Mouse (Mus musculus): ENCODE measurements around the gene Pxk. TPM values are rescaled to one million over a fixed set of nuclear protein-coding genes. Genes with fewer than 3 reads are reported as not detected.
A peak's percentile ranks its signal among the peaks of the same experiment; 100 is the strongest.

Pxk gene
- polyA plus RNA-seq, 1 experiment from 2014 or later = 36.3 TPM

DNA sequence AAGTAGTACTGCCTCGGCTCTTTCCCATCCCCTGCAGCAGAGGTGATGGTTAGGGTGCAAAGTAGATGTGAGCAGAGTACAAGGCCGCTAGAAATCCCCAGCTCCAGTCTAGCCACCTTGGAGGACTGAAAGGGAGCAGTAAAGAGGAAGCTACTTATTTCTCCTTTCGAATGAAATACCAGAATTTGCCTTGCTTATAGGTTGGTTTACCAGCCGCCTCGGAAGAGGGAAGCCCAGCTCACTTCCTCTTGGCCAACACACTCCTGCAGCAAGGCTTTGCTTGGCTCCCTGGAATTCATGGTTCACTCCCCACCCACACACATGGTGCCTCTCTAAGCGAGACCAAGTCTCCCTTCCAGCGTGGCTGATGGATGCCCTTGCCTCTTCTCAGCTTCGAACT lies 34.8 kb downstream of the Pxk start:
- Histone ChIP-seq H3K4me2 (replicated peaks) (no peak overlapping the region), H3K27ac (no peak overlapping the region), H3K36me3 (0 out of 2 replicates have a peak, but pooled peaks cover 4% of the 10 kb centered on the region), H3K9me3 (no peaks in the 10 kb centered on the region), H3K4me1 (replicated peaks) (no peaks in the 10 kb centered on the region), H3K4me3 (replicated peaks) (no peak overlapping the region), H3K27me3 (replicated peaks) (no peaks in the 10 kb centered on the region), H3K9ac (no peak overlapping the region)
- WGBS = 79% methylated on average over 8 of the region's 8 CpGs
- ATAC-seq = no peak

DNA sequence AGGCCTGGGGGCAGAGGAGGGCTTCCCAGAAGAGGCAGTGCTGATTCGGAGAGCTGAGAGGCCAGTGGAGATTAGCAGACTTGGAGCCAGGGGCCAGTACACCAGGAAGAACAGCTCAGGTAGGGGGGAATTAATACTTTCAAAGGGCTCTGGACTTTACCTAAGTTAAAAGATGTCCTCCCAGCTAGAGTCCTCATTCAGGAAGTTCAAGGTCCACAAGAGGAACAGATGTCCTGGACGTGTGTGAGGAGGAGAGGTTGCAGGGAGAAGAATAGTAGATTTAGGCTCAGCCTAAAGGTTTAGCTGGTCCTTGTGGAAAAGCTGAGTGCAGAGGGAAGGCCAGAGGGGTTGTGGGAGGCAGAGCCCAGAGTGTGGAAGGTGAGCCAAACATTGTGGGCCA lies 36.2 kb downstream of the Pxk start:
- Histone ChIP-seq H3K4me3 (replicated peaks) (no peak overlapping the region), H3K27ac (peak overlapping the region; percentile 17; the same call in 1 of the 2 replicates), H3K4me2 (replicated peaks) (no peak overlapping the region), H3K27me3 (replicated peaks) (no peaks in the 10 kb centered on the region), H3K4me1 (replicated peaks) (no peaks in the 10 kb centered on the region), H3K9me3 (no peaks in the 10 kb centered on the region), H3K9ac (no peak overlapping the region), H3K36me3 (0 out of 2 replicates have a peak, but pooled peaks cover 4% of the 10 kb centered on the region)
- WGBS = 61% methylated on average over 2 of the region's 2 CpGs
- peak; percentile 43 for ATAC-seq

DNA sequence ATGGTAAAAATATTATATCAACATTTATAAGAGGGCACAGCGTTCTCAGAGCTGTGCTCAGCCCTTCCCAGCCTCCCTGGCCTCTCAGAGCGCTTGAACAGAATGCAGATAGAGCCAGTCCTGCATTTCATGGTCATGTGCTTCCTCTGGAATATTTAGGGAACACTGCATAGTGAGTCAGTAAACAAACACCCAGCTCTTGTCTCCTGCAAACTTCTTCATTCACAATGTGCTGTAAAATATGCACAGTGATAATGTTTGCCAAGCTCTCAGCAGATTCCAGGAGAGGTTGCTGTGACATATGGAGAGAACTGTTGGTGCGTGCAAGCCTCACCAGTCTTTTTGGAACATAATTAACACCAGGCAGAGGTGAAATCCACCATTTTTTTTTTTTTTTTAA lies 37.1 kb downstream of the Pxk start:
- peak; percentile 67 for ATAC-seq
- Histone ChIP-seq H3K36me3 (0 out of 2 replicates have a peak, but pooled peaks cover 4% of the 10 kb centered on the region), H3K9me3 (no peaks in the 10 kb centered on the region), H3K4me1 (replicated peaks) (no peaks in the 10 kb centered on the region), H3K4me3 (replicated peaks) (no peak overlapping the region), H3K27me3 (replicated peaks) (no peaks in the 10 kb centered on the region), H3K27ac (no peak overlapping the region), H3K9ac (no peak overlapping the region), H3K4me2 (replicated peaks) (no peak overlapping the region)
- 59% methylated on average over 3 of the region's 3 CpGs for WGBS

DNA sequence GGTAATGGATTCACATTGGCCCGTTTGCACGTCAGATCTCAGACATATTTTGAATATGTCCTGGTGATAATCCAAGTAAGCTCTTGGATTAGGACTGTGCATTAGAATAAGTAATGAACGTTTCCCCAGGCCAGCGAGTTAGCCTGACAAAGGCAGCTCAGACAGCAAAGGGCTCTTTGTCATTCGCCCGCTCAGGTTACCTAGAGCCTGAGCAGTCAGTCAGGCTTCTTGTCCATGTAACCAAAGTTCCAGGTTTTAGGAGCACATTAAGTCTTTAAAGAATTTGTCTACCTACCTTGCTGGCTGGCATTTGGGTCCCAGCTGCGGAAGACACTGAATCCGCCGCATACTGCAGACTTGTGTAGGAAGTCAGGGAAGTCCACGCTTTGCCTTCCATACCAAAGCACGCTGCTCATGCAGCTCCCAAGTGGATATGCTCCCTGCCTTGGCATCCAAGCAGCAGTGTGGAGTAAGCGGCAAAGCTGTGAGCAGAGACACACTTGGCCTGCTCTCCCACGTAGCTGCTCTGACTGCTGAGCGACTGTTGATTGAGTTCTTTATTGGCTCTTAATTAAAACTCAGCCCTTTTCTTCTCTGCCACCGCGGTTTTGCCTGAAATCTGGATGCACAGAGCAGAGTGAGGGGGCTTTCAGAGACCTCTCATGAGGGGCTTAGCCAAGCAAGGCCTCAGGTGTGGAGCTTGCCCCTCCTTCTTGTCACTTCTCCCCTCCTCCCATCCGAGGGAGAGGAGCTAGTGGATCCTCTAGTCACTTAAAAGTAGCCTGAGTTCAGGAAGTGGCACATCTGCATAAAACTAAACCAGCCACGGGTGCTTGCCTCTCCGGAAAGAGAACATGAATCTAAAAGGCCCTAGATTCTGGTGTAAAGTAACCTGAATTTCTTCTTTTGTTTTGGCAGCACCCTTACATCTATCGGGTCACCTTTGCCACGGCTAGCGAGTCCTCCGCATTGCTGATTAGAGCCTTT lies 42.0 kb downstream of the Pxk start:
- Histone ChIP-seq H3K9ac (no peak overlapping the region), H3K4me2 (replicated peaks) (no peak overlapping the region), H3K27ac (no peak overlapping the region), H3K9me3 (no peaks in the 10 kb centered on the region), H3K27me3 (replicated peaks) (no peaks in the 10 kb centered on the region), H3K4me3 (replicated peaks) (no peak overlapping the region), H3K36me3 (no peaks in the 10 kb centered on the region), H3K4me1 (replicated peaks) (no peaks in the 10 kb centered on the region)
- 79% methylated on average over 23 of the region's 23 CpGs for WGBS
- ATAC-seq = no peak

DNA sequence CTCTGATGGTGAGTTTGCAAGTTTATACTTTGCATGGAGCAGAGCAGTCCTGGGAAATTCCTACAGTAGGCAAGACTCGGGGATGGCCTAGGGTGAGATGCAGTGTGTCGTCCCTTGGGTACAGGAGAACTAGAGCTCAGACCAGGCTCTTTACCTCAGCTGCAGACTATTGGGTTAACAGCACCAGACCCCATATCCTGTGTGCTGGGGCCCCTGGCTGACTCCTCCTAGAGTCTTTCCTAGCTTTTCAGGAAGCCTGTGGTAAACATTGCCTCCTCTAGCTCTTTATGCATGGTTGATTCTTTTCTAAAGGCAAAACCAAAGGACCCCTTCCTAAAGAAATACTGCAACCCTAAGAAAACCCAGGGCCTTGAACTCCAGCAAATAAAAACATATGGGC lies 43.1 kb downstream of the Pxk start:
- no peak overlapping the region for H3K9ac ChIP-seq
- no peaks in the 10 kb centered on the region for H3K27me3 ChIP-seq (replicated peaks)
- H3K4me3 ChIP-seq (replicated peaks) = no peak overlapping the region
- no peak overlapping the region for H3K27ac ChIP-seq
- ATAC-seq = no peak
- no peaks in the 10 kb centered on the region for H3K36me3 ChIP-seq
- no peak overlapping the region for H3K4me2 ChIP-seq (replicated peaks)
- WGBS = 76% methylated on average over 2 of the region's 2 CpGs
- H3K4me1 ChIP-seq (replicated peaks) = no peaks in the 10 kb centered on the region
- H3K9me3 ChIP-seq = no peaks in the 10 kb centered on the region

DNA sequence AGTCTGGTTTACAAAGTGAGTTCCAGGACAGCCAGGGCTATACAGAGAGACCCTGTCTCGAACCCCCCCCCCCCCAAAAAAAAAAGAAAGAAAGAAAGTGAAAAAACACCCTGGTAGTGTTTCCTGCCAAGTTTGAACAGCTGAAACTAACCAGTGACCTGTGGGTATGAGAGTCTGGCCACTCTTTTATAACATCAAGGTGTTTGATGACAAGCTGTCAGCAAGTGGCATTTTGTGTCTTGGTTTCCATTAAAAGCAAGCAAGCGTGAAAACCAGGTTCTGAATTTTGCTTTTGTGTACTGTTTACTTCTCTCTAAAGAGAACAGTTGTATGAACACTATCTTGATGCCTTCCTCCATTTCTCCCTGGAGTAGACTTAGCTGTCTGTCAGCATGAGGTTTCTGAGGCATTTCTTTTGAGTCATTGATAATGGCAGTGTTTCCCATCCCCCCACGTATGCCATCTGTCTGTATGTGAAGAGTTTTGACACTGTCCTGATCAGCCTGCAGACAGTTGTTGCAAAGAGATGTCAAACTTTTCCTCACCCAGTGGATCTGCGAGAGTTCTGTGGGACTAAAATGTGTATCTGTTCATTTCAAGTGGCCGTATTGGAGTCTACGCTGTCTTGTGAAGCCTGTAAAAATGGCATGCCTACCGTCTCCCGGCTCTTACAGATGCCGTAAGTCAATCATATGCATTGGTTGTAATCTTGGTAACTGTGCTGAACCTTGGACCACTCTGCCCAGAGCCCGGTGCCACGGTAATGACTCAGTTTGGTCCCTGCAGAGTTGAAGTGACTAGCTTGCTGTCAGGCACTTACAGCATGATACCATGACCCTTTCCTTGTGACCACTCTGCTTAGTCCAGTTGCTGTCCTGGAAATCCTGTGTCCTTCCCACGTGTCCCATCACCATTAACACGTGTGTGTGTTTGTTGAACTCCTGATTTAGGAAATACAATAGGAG lies 47.9 kb downstream of the Pxk start:
- peak; percentile 47 for ATAC-seq
- Histone ChIP-seq H3K4me3 (replicated peaks) (no peak overlapping the region), H3K4me1 (replicated peaks) (0 out of 2 replicates have a peak, but pooled peaks cover 3% of the 10 kb centered on the region), H3K9me3 (no peaks in the 10 kb centered on the region), H3K4me2 (replicated peaks) (no peak overlapping the region), H3K27me3 (replicated peaks) (no peaks in the 10 kb centered on the region), H3K27ac (no peak overlapping the region), H3K9ac (no peak overlapping the region), H3K36me3 (peaks cover 3% of the 10 kb centered on the region; the same call in 1 of the 2 replicates)
- WGBS = 82% methylated on average over 13 of the region's 13 CpGs

DNA sequence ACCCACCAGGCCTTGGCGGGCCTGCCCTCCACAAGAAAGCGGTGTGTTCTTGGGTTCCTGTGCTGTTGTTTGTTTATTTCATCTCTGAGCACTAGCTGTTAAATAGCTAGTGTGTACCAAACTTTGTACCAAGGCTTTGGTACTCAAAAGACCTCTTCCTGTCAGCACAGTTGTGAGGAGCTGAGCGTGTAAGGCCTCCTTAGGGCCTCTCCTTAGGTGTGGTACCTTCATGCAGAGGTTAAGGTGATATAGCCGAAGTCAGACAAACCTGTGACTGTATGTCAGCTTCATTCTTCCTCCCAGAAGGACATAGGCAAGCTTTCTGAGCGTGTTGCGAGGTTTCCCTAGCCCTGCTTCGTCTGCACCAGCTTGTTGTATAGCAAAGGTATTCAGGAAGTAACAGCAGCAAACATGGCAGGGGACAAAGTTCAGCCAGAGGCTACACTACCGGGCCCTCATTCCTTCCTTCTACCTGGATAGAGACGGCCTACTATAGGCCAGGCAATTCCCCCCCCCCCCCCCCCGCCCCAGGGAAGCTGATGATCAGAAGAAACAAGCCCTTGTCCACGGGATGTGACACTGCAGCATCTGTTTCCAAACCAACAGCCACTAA lies 48.7 kb downstream of the Pxk start:
- Histone ChIP-seq H3K9ac (no peak overlapping the region), H3K27ac (0 out of 2 replicates have a peak overlapping the region, but pooled peaks have one; percentile 48), H3K36me3 (peaks cover 7% of the 10 kb centered on the region; the same call in 1 of the 2 replicates), H3K27me3 (replicated peaks) (no peaks in the 10 kb centered on the region), H3K4me3 (replicated peaks) (no peak overlapping the region), H3K4me1 (replicated peaks) (0 out of 2 replicates have a peak, but pooled peaks cover 3% of the 10 kb centered on the region), H3K9me3 (no peaks in the 10 kb centered on the region), H3K4me2 (replicated peaks) (no peak overlapping the region)
- 77% methylated on average over 10 of the region's 11 CpGs for WGBS
- ATAC-seq = peak; percentile 94

DNA sequence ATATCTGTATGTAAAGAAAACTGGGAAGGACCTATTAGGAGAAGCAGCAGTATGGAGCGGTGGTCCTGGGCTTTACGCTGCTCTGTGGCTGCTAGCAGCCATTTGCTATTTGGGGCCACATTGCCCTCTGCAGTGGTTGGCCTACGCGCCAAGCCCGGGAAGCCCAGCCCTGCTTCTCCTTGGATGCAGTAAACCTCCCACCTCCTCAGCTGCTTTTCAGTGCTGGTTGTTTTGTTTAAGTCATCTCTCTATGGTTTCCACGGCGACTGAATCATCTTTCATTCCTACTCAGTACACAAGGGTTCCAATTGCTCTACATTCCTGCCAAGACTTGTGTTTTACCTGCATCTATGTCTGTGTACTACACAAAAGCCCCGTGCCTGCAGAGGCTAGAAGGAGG lies 50.8 kb downstream of the Pxk start:
- Histone ChIP-seq H3K27ac (no peak overlapping the region), H3K27me3 (replicated peaks) (no peaks in the 10 kb centered on the region), H3K4me3 (replicated peaks) (no peak overlapping the region), H3K36me3 (peaks cover 7% of the 10 kb centered on the region; the same call in 1 of the 2 replicates), H3K4me1 (replicated peaks) (0 out of 2 replicates have a peak, but pooled peaks cover 3% of the 10 kb centered on the region), H3K4me2 (replicated peaks) (no peak overlapping the region), H3K9me3 (no peaks in the 10 kb centered on the region), H3K9ac (no peak overlapping the region)
- ATAC-seq = no peak
- 85% methylated on average over 8 of the region's 8 CpGs for WGBS

DNA sequence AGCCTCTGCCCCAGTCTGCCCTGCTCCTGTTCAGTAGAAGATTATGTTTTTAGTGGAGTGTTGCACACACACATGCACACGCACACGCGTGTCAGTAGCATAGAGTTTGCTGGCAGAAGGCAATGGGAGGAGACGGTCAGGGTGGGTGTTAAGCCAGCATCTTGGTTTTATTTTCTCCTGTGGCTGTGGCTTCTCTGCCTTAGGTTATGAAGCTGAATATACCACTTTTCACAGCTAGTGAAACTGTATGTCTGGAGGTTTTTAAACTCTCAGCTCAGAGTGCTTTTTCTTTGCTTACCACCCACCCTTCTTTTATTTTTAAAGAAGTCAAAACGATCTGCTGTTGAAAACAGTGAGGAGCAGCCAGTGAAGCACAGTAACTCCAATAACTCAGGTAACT lies 53.7 kb downstream of the Pxk start:
- WGBS = 95% methylated on average over 5 of the region's 5 CpGs
- H3K4me1 ChIP-seq (replicated peaks) = no peaks in the 10 kb centered on the region
- H3K4me3 ChIP-seq (replicated peaks) = no peak overlapping the region
- no peak for ATAC-seq
- no peak overlapping the region for H3K27ac ChIP-seq
- peaks cover 7% of the 10 kb centered on the region; the same call in 1 of the 2 replicates for H3K36me3 ChIP-seq
- no peaks in the 10 kb centered on the region for H3K9me3 ChIP-seq
- H3K4me2 ChIP-seq (replicated peaks) = no peak overlapping the region
- no peak overlapping the region for H3K9ac ChIP-seq
- no peaks in the 10 kb centered on the region for H3K27me3 ChIP-seq (replicated peaks)

DNA sequence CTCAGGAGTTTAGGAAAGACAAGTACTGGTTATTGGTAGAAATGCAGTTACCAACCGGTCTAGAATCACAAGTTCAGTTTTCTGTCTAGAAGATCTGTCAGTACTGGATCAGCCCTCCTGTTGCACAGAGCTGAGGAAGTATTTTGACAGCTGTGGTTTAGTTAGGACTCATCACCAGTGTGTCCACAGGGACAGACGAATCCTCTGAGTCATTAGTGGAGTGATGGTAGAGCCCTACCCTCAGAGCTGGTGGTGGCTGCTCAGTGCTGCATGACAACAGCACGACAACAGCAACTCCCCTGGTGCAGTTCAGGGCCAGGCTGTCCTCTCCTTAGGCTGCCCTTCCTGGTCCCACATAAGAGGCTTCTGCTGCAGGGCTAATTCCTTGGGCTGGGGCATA lies 56.1 kb downstream of the Pxk start:
- Histone ChIP-seq H3K27me3 (replicated peaks) (no peaks in the 10 kb centered on the region), H3K36me3 (peaks cover 7% of the 10 kb centered on the region; the same call in 1 of the 2 replicates), H3K9me3 (no peaks in the 10 kb centered on the region), H3K4me3 (replicated peaks) (no peak overlapping the region), H3K27ac (no peak overlapping the region), H3K4me2 (replicated peaks) (no peak overlapping the region), H3K4me1 (replicated peaks) (no peaks in the 10 kb centered on the region), H3K9ac (no peak overlapping the region)
- no peak for ATAC-seq
- 76% methylated on average over 3 of the region's 3 CpGs for WGBS

DNA sequence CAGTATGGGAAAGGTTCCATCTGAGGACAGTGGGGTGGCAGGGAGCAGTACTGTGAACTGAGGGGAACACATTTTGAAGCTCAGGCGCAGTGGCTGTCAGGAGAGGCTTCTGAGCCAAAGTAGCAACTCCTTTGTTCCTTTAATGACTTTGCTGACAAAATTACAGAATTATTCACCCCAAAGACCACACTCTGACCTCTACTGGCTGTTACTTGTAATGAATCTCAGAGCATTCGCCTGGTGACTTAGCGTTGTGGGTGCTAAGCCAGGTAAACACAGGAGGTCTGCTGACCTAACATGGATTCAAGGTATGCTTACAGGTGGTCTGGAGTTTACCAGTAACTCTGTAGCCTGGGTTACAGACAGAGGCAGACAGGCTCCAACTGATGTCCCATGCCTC lies 58.9 kb downstream of the Pxk start:
- 35% methylated on average over 3 of the region's 3 CpGs for WGBS
- Histone ChIP-seq H3K27ac (no peak overlapping the region), H3K4me2 (replicated peaks) (no peak overlapping the region), H3K9me3 (no peaks in the 10 kb centered on the region), H3K36me3 (0 out of 2 replicates have a peak, but pooled peaks cover 3% of the 10 kb centered on the region), H3K27me3 (replicated peaks) (no peaks in the 10 kb centered on the region), H3K4me1 (replicated peaks) (no peaks in the 10 kb centered on the region), H3K9ac (no peak overlapping the region), H3K4me3 (replicated peaks) (no peak overlapping the region)
- no peak for ATAC-seq
